Mouse (Mus musculus): ENCODE results near the gene Tfap2e. TPM values are rescaled to one million over a fixed set of nuclear protein-coding genes. Genes with fewer than 3 reads are reported as not detected.
A peak's percentile ranks its signal among the peaks of the same experiment; 100 is the strongest.

The Tfap2e gene
- not detected for total RNA-seq (2021)

GRCm38 (mm10) chr4:126736001-126736414 is at the start of gene Tfap2e:
Tfap2e (minus strand) TSS chr4:126736240.
- intact Hi-C loops (cut with DNase I): no loop called here
- DNase-seq: no peak

GRCm38 (mm10) chr4:126782996-126783395 is 47.0 kb upstream of the Tfap2e start:
- DNase-seq: no peak
- intact Hi-C loops (cut with DNase I): no loop called here

- no peak for DNase-seq
- intact Hi-C loops (cut with DNase I): no loop called here
Observed at GRCm38 (mm10) chr4:126782512-126782911, 46.5 kb upstream of the Tfap2e start.

- intact Hi-C loops (cut with DNase I): no loop called here
- DNase-seq: no peak
Observed at GRCm38 (mm10) chr4:126781871-126782270, 45.8 kb upstream of the Tfap2e start.

- DNase-seq: no peak
- intact Hi-C loops (cut with DNase I): no loop called here
Observed at GRCm38 (mm10) chr4:126779826-126780775, 44.1 kb upstream of the Tfap2e start.

GRCm38 (mm10) chr4:126779148-126779581 is 43.1 kb upstream of the Tfap2e start:
- intact Hi-C loops (cut with DNase I): no loop called here
- no peak for DNase-seq

- intact Hi-C loops (cut with DNase I): no loop called here
- no peak for DNase-seq
Observed at GRCm38 (mm10) chr4:126775182-126775581, 39.1 kb upstream of the Tfap2e start.

GRCm38 (mm10) chr4:126773871-126774270 is 37.8 kb upstream of the Tfap2e start:
- no peak for DNase-seq
- intact Hi-C loops (cut with DNase I): no loop called here

- DNase-seq: no peak
- intact Hi-C loops (cut with DNase I): no loop called here
Observed at GRCm38 (mm10) chr4:126770831-126771230, 34.8 kb upstream of the Tfap2e start.

GRCm38 (mm10) chr4:126769800-126770563 is 33.9 kb upstream of the Tfap2e start:
- intact Hi-C loops (cut with DNase I): no loop called here
- no peak for DNase-seq

GRCm38 (mm10) chr4:126763483-126763882 is 27.4 kb upstream of the Tfap2e start:
- intact Hi-C loops (cut with DNase I): no loop called here
- DNase-seq: no peak

- DNase-seq: no peak
- intact Hi-C loops (cut with DNase I): no loop called here
Observed at GRCm38 (mm10) chr4:126762586-126763359, 26.7 kb upstream of the Tfap2e start.

- no peak for DNase-seq
- intact Hi-C loops (cut with DNase I): no loop called here
Observed at GRCm38 (mm10) chr4:126759435-126759834, 23.4 kb upstream of the Tfap2e start.

GRCm38 (mm10) chr4:126758299-126758698 is 22.3 kb upstream of the Tfap2e start:
- intact Hi-C loops (cut with DNase I): no loop called here
- no peak for DNase-seq

GRCm38 (mm10) chr4:126756766-126757165 is 20.7 kb upstream of the Tfap2e start:
- no peak for DNase-seq
- intact Hi-C loops (cut with DNase I): no loop called here

- no peak for DNase-seq
- intact Hi-C loops (cut with DNase I): loop anchor here (2.0 to 5.0 kb wide), 2 partner anchors 78 to 272 kb away; partner anchors contain the start of gene Psmb2
Observed at GRCm38 (mm10) chr4:126754736-126755374, 18.8 kb upstream of the Tfap2e start.

- intact Hi-C loops (cut with DNase I): loop anchor here (2.0 to 5.0 kb wide), 2 partner anchors 77 to 273 kb away; partner anchors contain the start of gene Psmb2
- DNase-seq: no peak
Observed at GRCm38 (mm10) chr4:126754231-126754611, 18.2 kb upstream of the Tfap2e start.

GRCm38 (mm10) chr4:126753268-126754230 is 17.5 kb upstream of the Tfap2e start, which contains the start of the genes Ncdn and AU040320:
Ncdn (minus strand) TSS chr4:126753438.
AU040320 (plus strand) TSS chr4:126753544.
- intact Hi-C loops (cut with DNase I): loop anchor here (2.0 to 5.0 kb wide), 2 partner anchors 77 to 274 kb away; partner anchors contain the start of gene Psmb2

More at GRCm38 (mm10) chr4:126753268-126754230, 17.5 kb upstream of the Tfap2e start, which contains the start of the genes Ncdn and AU040320:
- peak; percentile 92 to 98 for DNase-seq

All from heart, postnatal 36 days (tissue).